In the genomic region with DNA sequence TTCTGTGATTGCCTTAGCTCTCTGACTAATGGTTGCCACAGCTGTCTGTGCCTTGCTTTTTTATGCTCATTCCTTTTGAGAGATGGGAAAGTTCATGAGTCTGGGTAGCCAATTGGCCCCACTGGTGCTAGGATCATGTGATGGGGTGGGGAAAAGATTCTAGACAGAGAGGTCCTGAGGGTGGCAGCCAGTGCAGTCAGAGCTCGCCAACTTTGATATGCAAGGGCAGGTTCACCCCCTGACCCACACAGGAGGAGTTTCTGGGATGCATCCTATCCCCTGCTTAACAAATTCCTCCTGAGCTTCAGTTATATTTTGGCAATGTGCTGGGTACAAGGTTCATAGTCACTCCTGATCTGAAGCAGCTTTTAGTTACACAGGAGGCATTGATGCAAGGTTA, we compare ENCODE assay signal across 13 mouse cellular contexts.
"Had no signal": no experiment of that assay in that cellular context is flagged by ENCODE, and none has a peak within 500 bp of the region (broad histone marks: within the 10 kb centered on the region; RNA-seq: fewer than 3 reads in every experiment).

No protein-coding gene starts in this region.

- DNase-seq: layer of hippocampus, adult 9-11 months; lung, adult 2 months; lung, postnatal 36 days; midbrain, embryonic 14.5 days; thymus, adult 2 months; thymus, postnatal 36 days had no signal

- H3K9me3 ChIP-seq: limb, embryonic 12.5 days; liver, embryonic 15.5 days; midbrain, embryonic 10.5 days; neural tube, embryonic 13.5 days; stomach, embryonic 15.5 days had no signal

- H3K27ac ChIP-seq: limb, embryonic 12.5 days; liver, embryonic 15.5 days; midbrain, embryonic 10.5 days; stomach, embryonic 15.5 days had no signal

- ATAC-seq: lung, postnatal 0 days had no signal

- H3K27me3 ChIP-seq: neural tube, embryonic 13.5 days had no signal

- H3K9ac ChIP-seq: limb, embryonic 12.5 days; liver, embryonic 15.5 days; stomach, embryonic 15.5 days had no signal

- H3K4me2 ChIP-seq: limb, embryonic 12.5 days; liver, embryonic 11.5 days; liver, embryonic 15.5 days; neural tube, embryonic 13.5 days; stomach, embryonic 15.5 days had no signal

- H3K4me3 ChIP-seq: limb, embryonic 12.5 days; liver, embryonic 15.5 days; midbrain, embryonic 10.5 days; neural tube, embryonic 13.5 days; stomach, embryonic 15.5 days had no signal

- H3K36me3 ChIP-seq: limb, embryonic 12.5 days; liver, embryonic 15.5 days; midbrain, embryonic 10.5 days; stomach, embryonic 15.5 days had no signal
